Mouse (Mus musculus) MEL (cell line): ENCODE measurements around the gene Olfr1366.

ENCODE experiments used
- CHD1 ChIP-seq: IDR thresholded peaks from 2 replicates; pipeline ENCODE4 v1.6.1; 2012; ENCODE audit warnings: low read depth, mild to moderate bottlenecking, inconsistent platforms, low read length, improper control_type of control experiment
- CTCF ChIP-seq, 3 experiments: IDR thresholded peaks in 2 of 3; conservative IDR thresholded peaks in 1 of 3; 2 replicates each; pipeline ENCODE4 v1.5.1; 2011 to 2012; ENCODE audit warnings: low read length in 3 of 3, low read depth in 2 of 3, mild to moderate bottlenecking in 2 of 3, improper control_type of control experiment in 1 of 3, inconsistent platforms in 1 of 3, mixed read lengths in 1 of 3, moderate library complexity in 1 of 3; ENCODE audit not compliant: control insufficient read depth in 1 of 3, insufficient read depth in 1 of 3, poor library complexity in 1 of 3, severe bottlenecking in 1 of 3
- ETS1 ChIP-seq: IDR thresholded peaks from 2 replicates; pipeline ENCODE4 v1.6.1; 2012; ENCODE audit warnings: low read depth, mild to moderate bottlenecking, inconsistent platforms, low read length, improper control_type of control experiment, moderate library complexity
- HCFC1 ChIP-seq: IDR thresholded peaks from 2 replicates; pipeline ENCODE4 v1.6.1; 2012; ENCODE audit warnings: low read depth, mild to moderate bottlenecking, inconsistent platforms, low read length, improper control_type of control experiment, moderate library complexity
- MAFK ChIP-seq: IDR thresholded peaks from 2 replicates; pipeline ENCODE4 v1.6.1; 2011; ENCODE audit warnings: low read depth, mild to moderate bottlenecking, low read length, improper control_type of control experiment, borderline replicate concordance
- NELFE ChIP-seq: IDR thresholded peaks from 2 replicates; pipeline ENCODE4 v1.6.1; 2011; ENCODE audit warnings: low read depth, low read length, improper control_type of control experiment
- POLR2AphosphoS2 ChIP-seq: IDR thresholded peaks from 2 replicates; pipeline ENCODE4 v1.6.1; 2011; ENCODE audit warnings: low read length, improper control_type of control experiment
- USF2 ChIP-seq, 2 experiments: IDR thresholded peaks; 2 replicates each; pipeline ENCODE4 v1.6.1; 2011 to 2012; ENCODE audit warnings: improper control_type of control experiment in 2 of 2, low read length in 2 of 2, borderline replicate concordance in 1 of 2, inconsistent platforms in 1 of 2, low read depth in 1 of 2, mild to moderate bottlenecking in 1 of 2; ENCODE audit not compliant: insufficient read depth in 1 of 2

- TF ChIP-seq CTCF (IDR thresholded peaks at IDR 0.05 in 2 of 3, conservative IDR thresholded peaks at IDR 0.05 in 1 of 3; ENCODE audit: control insufficient read depth in 1 of 3, insufficient read depth in 1 of 3, low read depth in 2 of 3, low read length in 3 of 3, poor library complexity in 1 of 3, severe bottlenecking in 1 of 3) = no peak
- no peak for TF ChIP-seq USF2 (IDR thresholded peaks at IDR 0.05; ENCODE audit: borderline replicate concordance in 1 of 2, insufficient read depth in 1 of 2, low read depth in 1 of 2, low read length in 2 of 2)
- TF ChIP-seq ETS1 = no peak
- TF ChIP-seq MAFK = no peak
- no peak for TF ChIP-seq NELFE
- no peak for TF ChIP-seq CHD1
- TF ChIP-seq HCFC1 = no peak
- TF ChIP-seq POLR2AphosphoS2 = no peak
Observed at GRCm38 (mm10) chr13:21495080-21495479, 47.5 kb downstream of the Olfr1366 start, which contains the start of gene AK157302.
